Mouse (Mus musculus): Measurements from ENCODE around the gene Vipr2.

The Vipr2 gene

DNA sequence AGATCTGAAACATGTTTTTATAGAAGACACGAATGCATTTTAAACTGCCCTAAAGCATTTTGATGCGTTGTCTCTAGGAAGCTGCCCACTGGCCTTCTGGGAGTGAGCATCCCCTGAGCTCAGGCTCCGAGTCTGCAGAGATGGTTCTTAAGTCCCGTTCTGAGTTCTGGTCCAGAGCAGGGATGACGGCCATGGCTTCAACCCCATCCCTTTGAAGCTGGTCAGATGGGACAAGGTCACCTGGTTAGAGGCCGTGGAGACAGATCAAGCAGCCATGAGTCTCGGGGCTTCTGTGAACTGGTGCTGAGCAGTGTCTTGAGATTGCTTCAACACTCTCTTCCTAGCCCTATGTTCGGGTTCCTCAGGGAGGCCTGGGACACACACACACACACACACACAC is 19.6 kb downstream of the Vipr2 start:
- DNase-seq (ENCODE audit: low spot score): no peak

DNA sequence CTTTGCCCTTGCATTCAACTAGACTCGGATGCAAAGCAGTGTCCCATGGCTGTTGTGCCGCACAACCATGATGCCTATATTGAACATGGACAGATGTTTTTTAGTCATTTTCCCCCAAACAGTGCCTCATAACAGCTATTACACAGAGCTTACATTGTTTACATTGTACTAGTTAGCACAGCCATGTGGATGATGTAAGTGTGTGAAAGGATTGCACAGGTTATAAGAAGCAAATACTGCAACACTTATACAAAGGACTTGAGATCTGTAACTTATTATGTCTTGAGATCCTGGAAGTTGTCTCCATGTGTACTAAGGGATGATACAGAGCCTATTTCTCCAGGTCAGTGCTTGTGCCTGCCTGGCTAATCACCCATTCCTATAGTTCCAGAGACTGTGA is 24.4 kb downstream of the Vipr2 start:
- DNase-seq (ENCODE audit: low spot score): no peak

DNA sequence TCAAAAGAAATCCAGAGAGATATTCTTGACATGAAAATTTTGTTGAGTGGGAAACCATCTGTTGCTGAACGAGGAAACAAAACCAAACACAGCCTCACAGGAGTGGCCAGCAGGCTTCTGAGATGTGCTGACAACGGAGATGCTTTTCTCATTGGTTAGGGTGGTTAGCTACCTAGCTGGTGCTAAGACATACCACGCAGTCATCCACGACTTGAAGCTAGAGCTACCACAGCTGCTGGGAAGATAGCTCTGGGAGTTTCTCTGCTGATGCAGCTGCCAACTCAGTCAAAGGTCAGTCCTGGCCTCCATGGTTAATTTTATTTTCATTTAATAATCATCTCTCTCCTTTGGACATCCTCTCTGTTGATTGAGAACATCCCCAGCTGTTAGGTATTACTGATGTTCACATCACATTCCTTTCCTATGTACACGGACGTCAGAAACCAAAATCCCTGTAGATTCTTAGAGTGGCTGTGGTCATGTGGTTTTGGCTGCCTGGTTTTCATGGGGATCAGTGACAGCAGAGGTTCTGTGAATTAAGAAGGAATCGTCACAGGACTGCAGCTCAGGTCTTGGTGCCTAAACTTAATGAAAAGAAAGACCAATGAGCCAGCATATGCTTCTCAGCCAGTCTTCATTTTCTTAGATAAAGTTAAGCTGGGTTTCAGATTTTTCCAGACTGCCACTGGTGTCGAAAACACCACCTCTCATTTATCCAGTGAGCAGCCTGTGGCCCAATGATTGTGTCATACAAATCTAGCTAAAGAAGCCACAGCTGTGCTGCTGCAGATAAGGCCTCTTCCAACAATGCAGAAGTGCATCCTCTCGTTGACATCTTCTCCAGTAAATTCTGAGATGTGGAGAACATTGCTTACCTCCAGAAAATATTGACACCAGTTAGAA is 32.2 kb downstream of the Vipr2 start:
- DNase-seq (ENCODE audit: low spot score): no peak

- no peak for DNase-seq (ENCODE audit: low spot score)
Observed at GRCm38 (mm10) chr12:116111007-116111694, 33.6 kb downstream of the Vipr2 start.

GRCm38 (mm10) chr12:116115781-116116180 is 38.3 kb downstream of the Vipr2 start:
- no peak for DNase-seq (ENCODE audit: low spot score)

GRCm38 (mm10) chr12:116116455-116116854 is 38.9 kb downstream of the Vipr2 start:
- no peak for DNase-seq (ENCODE audit: low spot score)

DNA sequence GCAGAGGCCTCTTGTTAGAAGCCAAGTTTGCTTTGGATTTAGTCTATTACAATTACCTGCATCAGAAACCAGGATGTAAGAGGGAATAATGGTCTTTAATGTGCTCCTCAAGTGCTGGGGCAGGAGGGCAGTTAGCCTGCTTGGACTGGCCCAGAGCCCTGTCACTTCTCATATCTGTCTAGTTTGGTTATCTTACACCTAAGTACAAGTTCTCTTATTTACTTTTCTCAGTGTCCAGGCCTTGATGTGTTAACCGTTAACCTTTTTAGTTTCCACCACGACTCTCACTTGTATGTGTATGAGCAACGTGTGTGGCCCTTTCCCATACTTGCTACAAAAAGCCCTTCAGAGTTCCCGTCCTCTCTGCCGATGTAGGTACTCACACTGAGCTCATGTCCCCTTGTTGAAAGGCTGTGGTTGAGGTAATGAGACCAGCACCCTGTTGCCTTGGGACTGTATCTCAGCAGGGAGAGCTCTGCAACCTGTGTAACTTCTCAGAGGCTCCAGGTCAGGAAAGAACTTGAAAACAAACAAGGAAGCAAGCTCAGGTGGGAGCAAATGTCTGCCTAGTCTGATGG is 39.9 kb downstream of the Vipr2 start:
- no peak for DNase-seq (ENCODE audit: low spot score)

DNA sequence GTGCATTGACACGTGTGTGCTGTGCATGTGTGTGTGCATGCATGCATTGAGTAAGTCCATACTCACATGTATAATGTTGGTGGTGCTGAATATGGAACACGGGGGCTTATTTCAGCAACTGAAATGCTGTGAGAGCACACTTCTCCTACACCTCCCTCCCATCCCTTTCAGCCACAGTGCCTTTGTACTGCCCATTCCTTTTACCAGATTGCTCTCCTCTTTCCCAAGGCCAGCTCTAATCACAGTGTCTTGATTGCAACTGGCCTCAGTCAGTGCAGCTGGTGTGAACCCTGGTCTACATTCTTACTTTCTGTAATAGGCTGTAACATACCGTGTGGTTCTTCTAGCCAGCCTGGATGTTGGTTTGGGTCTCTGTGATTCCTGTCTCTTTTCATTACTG is 41.5 kb downstream of the Vipr2 start:
- no peak for DNase-seq (ENCODE audit: low spot score)

DNA sequence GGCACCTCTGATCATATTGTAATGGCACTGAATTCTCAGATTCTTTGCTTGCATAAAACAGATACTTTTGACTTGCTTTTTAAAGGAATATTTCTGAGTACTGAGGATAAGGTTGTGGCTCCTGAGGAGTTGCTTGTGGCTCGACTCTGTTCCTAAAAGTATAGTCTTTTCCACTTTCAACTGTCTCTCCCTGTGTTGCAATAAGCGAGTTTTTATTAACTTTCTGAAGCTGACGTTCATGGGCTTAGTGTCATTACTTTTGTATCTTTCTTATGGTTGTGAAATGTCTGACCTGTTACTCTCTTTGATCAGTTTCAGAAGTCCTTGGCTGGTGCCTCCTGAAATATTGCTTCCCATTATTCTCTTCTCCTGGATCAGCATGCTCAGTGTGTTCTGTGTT is 46.3 kb downstream of the Vipr2 start:
- DNase-seq (ENCODE audit: low spot score): no peak

DNA sequence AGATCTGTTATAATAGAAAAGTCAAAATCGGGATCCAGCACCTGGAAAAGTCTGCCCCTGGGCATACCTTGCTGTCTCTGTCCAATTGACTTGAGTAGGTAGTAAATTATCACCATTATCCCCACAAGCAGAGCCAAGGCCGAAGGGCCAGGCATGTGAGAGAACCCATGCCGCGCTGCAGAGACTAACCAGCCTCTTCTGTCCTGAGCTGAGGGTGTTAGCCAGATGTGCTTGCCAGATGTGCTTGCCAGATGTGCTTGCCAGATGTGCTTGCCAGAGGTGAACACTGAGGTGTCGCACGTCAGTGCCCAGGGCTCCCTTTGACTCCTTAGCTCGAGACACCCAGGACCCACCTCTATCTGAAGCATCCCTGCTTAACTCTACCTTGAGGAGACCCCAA is 53.4 kb downstream of the Vipr2 start:
- DNase-seq (ENCODE audit: low spot score): no peak

DNA sequence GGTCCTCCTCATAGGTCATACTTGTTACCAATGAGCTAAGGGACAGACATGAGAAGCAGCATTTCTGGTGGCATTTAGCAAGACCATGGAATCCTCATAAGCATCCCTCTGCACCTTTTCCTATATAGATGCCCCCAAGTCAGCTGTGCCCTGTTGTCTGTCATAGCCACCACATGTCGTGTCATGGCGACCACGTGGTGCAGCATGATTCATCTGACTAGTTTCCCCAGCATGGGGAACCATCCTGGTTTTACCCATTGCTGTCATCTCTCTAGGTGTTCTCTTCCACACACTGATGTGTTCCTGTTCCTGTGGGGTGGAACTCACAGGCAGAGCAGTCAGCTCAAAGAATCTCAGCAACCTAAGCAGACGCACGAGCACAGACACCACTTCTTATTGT is 55.4 kb downstream of the Vipr2 start:
- DNase-seq (ENCODE audit: low spot score): no peak

DNA sequence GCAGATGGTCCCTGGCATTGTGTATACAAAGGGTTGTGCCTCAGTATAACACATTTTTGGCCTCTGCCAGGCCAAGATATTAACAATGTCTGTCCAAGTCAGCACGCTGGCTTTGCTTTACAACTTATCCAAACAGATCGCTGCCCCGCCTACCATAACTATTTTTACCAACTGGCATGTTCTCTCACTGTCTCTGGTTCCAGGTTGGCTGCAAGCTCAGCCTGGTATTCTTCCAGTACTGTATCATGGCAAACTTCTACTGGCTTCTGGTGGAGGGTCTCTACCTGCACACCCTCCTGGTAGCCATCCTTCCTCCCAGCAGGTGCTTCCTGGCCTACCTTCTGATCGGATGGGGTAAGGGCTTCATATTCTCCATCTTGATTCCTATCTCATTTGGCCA is 58.4 kb downstream of the Vipr2 start:
- no peak for DNase-seq (ENCODE audit: low spot score)

DNA sequence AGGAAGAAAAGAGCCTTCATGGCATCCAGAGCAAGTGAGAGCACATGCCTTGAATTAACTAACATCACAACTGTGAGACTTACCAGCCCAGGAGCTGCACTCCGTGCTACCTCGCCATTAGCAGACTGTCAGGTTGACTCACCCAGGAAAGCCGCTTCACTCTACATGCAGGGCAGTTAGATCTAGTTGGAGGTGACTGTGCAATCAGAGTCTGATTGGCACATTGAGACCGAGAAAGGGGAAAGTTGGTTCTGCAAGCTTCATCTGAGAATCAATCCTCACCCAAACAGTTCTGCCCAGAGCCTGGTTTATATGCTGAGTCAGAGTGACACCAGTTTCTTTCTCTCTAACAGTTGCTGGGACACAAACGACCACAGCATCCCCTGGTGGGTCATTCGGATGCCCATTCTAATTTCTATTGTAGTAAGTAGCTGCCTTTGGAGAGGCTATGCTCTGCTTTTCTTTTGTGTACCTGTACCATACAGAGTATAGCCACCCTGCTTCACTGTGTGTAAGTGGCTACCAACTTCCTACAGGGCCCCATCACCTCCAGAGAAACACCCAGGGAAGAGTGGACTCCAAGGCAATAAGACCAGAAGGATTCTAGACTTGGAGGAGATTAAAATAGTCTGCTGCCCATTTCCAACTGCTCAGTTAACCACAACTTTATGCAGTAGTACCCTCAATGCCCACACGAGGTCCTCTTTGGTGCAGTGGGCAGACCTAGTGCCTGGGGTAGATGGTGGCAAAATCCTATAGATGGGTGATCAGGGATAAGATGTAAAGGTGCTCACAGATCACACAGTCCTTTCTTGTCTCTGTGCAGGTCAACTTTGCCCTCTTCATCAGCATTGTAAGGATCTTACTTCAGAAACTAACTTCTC is 61.0 kb downstream of the Vipr2 start:
- DNase-seq (ENCODE audit: low spot score): no peak

DNA sequence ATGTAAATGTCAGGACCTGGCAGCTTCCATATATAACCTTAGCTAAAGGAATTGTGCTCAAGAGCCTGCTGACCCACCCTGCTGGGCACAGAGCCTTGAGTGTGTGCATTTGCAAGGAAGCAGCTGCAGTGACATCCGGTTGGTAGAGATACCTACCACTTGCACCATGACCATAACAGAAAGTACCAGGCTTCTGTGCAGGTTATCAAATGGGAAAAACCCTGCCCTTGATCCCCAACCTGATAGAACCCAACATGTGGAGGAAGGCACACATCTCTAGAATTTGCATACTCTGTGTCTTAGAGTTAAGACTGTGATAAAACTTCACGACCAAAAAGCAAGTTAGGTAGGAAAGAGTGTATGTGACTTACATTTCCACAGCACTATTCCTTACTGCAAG is 63.1 kb downstream of the Vipr2 start:
- no peak for DNase-seq (ENCODE audit: low spot score)

DNA sequence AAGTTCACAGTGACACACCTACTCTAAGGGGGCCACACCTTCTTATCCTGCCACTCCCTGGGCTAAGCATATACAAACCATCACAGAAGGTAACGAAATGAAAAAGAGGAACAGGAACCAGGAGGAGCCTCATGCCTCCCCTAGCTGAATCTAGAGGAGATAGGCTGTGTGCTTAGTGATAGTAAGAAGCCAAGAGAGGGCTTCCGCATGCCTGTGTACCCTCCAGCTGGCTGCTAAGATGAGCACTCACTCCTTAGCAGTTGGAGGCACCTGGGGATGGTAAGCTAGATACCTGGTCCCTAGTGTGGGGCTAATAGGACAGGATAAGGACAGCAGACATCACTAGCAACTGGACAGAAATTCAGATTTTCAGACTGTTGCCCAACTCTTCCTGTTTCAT is 64.3 kb downstream of the Vipr2 start:
- no peak for DNase-seq (ENCODE audit: low spot score)

DNA sequence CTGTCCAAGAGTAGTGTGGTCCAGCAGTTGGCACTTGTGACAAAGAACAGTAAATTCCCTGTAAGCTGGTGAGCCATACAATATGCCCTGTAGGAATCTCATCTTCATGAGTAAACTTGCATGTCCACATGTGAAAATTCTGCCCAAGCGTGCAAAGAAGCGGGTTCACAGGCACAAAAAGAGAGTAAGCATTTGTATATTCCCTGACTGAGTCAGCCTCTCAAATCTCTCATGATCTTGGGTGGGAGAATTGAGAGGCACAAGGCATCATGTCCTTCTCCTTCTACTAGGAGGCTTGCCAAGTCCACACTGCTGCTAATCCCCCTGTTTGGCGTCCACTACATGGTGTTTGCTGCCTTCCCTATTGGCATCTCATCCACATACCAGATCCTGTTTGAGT is 64.9 kb downstream of the Vipr2 start:
- no peak for DNase-seq (ENCODE audit: low spot score)

GRCm38 (mm10) chr12:116145246-116145645 is 67.7 kb downstream of the Vipr2 start:
- DNase-seq (ENCODE audit: low spot score): no peak

- no peak for DNase-seq (ENCODE audit: low spot score)
Observed at GRCm38 (mm10) chr12:116145686-116146085, 68.2 kb downstream of the Vipr2 start.

DNA sequence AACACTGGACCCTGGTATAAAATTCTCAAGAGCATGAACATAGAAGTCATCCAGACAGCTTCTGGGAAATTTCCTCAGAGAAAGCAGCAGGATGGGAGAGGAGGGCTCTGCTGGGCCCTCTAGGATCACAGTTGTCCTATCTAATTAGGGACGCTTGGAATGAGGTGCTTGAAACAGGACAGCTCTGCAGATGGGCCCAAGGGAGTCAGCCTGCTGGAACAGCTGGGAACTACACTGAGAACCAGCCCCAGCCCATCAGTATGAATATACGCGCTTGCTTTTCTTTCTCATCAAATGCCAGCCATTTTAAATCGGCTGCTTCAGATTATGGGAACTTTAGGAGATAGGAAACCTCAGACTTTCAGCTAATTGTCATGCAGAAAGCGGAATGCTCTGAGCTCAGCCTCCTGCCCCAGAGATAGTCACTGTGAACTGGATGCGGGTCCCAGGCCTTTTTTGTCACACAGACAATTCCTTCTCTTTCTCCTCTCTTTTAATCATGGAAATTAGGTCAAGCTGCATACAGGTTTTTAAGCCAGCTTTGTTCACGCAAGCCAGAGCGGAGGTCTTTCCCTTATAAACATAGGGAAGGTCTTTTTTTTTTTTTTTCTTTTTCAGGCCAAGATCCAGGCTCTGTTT is 69.6 kb downstream of the Vipr2 start:
- DNase-seq (ENCODE audit: low spot score): no peak

DNA sequence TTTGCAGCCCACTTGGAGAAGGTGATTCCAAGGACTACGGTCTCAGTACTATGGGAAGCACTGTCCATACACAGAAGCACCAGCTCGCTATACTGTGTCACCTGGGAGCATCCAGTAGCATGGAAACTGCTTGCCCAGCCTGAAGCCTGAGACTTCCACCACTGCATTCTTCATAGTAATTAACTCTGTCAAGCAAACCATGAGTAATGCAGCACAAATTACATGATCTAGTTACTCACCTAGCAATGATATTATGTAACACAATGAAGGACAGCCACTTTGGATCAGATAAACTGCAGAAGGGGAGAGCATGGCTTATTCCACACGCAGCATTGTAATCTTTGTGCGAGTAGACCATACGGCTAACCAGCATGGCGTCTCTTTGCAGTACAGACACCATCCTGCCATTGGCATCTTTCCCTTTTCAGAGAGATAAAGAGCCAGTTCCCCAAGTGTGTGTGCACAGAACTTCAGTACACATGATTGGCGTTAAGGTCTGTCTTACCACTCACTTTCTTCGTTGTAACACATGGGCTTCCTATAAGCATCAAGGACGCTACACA is 75.4 kb downstream of the Vipr2 start:
- no peak for DNase-seq (ENCODE audit: low spot score)

DNA sequence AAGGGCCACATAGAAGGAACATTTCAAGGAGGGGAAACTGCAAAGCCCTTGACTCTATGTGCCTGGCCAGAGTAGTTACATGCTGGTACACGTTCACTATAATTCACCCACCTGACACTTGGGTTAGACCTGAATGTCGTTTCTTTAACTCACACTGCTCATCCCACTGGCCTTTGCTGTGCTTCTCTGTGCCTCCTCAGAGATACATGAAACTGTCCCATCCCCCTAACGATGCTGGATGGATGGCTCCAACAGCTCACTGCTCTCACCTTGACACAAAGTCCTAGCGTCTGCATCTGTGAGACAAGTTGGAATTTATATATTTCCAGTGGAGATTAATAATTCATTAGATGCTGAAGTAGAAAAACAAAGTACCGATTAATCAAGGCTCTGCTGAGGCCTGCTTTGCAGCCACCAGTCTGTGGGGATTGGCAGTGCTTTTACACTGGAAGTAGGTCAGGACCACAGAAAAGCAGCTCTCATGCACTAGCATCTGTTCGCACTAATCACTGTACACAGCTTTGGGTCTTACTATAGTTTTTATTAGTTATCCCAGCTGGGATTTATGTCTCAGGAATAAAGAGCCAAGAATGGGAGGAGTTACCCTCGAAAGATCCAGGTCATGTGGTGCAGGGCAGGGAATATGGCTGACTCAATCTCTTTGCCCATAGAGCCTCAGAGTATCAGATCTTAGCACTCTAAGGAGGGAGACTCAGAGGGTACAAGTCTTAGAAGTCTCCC is 79.4 kb downstream of the Vipr2 start:
- no peak for DNase-seq (ENCODE audit: low spot score)

Measured in layer of hippocampus, adult 9-10 months (tissue).